Mouse (Mus musculus) left cerebral cortex, postnatal 10 days (tissue): ENCODE results near the gene Uchl3. TPM values are rescaled to one million over a fixed set of nuclear protein-coding genes. Genes with fewer than 3 reads are reported as not detected.

ENCODE experiments used
- total RNA-seq, 2 experiments: library from RNA; stranded (reverse); gene quantifications; 2 replicates each; pipeline ENCODE4 v1.2.3; 2021

The Uchl3 gene
- total RNA-seq, 2 experiments from 2014 or later, result 65.6 to 73.2 TPM

Other genes with a start within 250 kb of the Uchl3 start
- gene Tbc1d4, start 44.8 kb upstream of the Uchl3 start, total RNA-seq, result 1 to 10 TPM; 5.7 to 6.2 TPM
- gene Commd6, start 13.3 kb upstream of the Uchl3 start, total RNA-seq, result 10 to 100 TPM; 46.6 to 54.8 TPM
- not detected for gene Gm9922, start 75.8 kb downstream of the Uchl3 start, total RNA-seq
- gene Lmo7, start 76.0 kb downstream of the Uchl3 start, total RNA-seq, result 10 to 100 TPM; 97.4 to 98.9 TPM